Mouse (Mus musculus) gastrocnemius, postnatal 25 days (tissue): Measurements from ENCODE around the gene Shank2. TPM values are rescaled to one million over a fixed set of nuclear protein-coding genes. Genes with fewer than 3 reads are reported as not detected.
A peak's percentile ranks its signal among the peaks of the same experiment; 100 is the strongest.

Source experiments
- DNase-seq: peaks from one replicate; pipeline ENCODE4 v3.0.0; 2022
- total RNA-seq, 2 experiments: library from RNA; stranded (reverse); gene quantifications; 1 replicate in 1 of 2; 2 replicates in 1 of 2; pipeline ENCODE4 v1.2.3; 2021

Gene Shank2
- total RNA-seq, 2 experiments from 2014 or later: 0.05 to 0.08 TPM

DNA sequence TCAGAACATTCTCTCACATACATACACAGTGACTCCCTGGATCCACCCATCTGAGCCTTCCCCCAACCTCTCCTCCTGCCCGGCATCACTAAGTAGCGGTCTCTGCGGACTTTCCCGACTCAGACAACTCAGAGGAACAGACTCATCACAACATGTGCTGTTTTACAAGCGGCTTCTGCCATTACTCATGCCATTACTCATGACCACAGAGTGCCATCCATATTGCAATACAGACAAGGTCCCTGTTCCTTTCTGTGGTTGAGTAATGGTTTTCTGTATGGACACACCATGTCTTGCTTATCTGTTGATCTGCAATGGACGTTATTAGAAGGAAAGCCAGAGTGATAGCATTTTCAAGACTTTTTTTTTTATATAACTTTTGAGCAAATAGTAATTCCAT, 338.6 kb downstream of the Shank2 start:
- DNase-seq: no peak

GRCm38 (mm10) chr7:144366133-144366532, 364.4 kb downstream of the Shank2 start:
- DNase-seq: no peak

GRCm38 (mm10) chr7:144373059-144373458, 371.3 kb downstream of the Shank2 start:
- no peak for DNase-seq

DNA sequence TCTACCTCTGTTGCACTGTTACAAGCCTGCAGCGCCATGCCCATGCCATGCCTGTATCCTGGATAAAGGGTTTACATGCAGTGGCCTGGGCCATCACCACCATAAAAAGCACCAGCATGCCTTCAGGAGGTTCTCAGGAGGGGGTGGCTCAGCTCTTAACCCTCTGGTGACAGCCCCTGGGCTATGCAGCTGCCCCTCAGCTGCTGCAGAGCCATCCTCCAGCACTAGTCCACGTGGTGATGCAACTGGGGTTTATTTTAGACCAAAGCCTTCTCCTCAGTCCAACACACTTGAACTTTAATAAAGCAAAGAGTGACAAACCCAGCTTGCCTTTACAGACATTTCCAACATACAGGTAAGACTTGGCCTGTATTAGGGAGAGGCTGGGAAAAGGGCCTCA, 373.8 kb downstream of the Shank2 start:
- DNase-seq: no peak

- no peak for DNase-seq
Observed at GRCm38 (mm10) chr7:144378254-144378653, 376.5 kb downstream of the Shank2 start.

- DNase-seq: no peak
Observed at GRCm38 (mm10) chr7:144379243-144379884, 377.6 kb downstream of the Shank2 start.

DNA sequence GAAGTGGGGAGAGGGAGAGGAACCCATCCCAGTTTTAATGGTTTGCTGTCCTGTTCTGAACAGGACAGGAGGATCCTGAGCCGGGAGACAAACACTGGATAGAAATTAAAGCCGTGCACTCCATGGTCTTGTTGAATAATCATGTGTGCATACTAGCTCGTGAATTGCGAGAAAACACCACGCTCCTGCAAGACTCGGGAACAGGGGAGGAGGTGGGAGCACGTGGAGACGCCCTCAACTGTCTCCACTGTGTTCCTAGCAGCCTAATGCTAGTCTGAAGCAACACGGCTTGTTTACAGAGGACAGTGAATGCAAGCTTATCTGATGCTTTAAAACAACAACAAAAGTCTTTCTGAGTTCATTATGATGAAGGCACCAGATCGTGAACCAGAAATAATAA, 379.9 kb downstream of the Shank2 start:
- no peak for DNase-seq

DNA sequence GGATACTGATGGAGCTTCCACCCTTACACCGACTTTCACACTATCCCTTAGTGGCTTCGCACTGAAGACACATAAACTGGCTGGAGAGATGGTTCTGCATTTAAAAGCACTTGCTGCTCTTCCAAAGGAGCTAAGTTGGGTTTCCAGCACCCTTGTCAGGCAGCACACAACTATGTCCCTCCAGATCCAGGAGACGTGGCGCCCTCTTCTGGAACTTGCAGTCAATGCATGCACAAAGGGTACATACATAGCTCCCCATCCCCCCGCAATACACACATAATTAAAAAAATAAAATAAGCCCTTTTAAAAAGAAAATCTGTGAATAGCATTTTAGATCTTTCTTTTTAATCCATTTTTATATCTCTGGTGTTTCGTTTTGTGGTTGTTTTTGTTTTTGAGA, 385.8 kb downstream of the Shank2 start:
- no peak for DNase-seq

GRCm38 (mm10) chr7:144389704-144390103, 388.0 kb downstream of the Shank2 start:
- DNase-seq: no peak

DNA sequence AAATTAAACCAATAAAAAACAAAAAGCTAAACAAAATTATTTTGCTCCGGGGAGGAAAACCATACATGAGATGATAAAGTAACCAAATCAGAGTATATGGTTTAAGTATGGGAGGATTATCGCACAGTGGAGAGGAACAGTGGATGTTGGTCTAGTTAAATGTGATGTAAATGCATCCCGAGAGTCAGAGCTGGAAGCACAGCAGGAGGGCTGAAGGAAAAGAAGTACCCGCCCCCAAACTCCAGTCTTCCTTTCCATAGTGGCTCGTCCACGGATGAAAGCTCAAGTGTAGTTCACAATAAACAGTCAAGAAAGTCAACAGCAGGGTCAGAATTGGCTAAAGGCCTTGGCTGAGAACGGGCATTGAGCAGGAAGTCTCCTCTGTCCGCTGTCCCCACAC, 388.9 kb downstream of the Shank2 start:
- no peak for DNase-seq

GRCm38 (mm10) chr7:144391727-144392126, 390.0 kb downstream of the Shank2 start:
- DNase-seq: no peak

- no peak for DNase-seq
Observed at GRCm38 (mm10) chr7:144402492-144402891, 400.8 kb downstream of the Shank2 start.

DNA sequence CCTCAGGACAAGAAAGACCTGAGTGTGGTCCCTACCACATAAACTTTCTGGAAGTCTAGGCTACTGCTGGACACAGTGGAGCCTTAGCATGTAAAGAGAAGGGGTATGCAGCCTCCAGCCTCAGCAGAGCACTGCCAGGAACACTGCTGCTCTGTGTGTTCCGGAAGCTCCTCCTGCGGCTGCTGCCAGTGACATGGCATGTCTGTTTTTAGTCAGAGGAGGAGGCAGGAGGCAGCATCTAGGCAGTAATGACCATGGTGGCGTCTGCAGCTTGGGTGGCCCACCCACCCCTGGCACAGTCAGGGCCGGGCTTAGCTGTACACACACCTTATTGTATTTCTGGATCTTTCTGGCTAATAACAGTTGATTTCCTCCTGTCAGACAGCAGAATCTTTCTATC, 405.9 kb downstream of the Shank2 start:
- no peak for DNase-seq

GRCm38 (mm10) chr7:144408464-144409000, 406.8 kb downstream of the Shank2 start:
- DNase-seq: no peak

DNA sequence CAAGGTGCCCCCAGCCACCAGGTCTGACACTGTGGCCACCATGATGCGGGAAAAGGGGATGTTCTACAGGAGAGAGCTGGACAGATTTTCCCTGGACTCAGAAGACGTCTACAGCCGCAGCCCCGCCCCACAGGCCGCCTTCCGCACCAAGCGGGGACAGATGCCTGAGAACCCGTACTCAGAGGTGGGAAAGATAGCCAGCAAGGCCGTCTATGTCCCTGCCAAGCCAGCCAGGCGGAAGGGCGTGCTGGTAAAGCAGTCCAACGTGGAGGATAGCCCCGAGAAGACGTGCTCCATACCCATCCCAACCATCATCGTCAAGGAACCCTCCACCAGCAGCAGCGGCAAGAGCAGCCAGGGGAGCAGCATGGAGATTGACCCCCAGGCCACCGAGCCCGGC, 408.0 kb downstream of the Shank2 start:
- DNase-seq: no peak

DNA sequence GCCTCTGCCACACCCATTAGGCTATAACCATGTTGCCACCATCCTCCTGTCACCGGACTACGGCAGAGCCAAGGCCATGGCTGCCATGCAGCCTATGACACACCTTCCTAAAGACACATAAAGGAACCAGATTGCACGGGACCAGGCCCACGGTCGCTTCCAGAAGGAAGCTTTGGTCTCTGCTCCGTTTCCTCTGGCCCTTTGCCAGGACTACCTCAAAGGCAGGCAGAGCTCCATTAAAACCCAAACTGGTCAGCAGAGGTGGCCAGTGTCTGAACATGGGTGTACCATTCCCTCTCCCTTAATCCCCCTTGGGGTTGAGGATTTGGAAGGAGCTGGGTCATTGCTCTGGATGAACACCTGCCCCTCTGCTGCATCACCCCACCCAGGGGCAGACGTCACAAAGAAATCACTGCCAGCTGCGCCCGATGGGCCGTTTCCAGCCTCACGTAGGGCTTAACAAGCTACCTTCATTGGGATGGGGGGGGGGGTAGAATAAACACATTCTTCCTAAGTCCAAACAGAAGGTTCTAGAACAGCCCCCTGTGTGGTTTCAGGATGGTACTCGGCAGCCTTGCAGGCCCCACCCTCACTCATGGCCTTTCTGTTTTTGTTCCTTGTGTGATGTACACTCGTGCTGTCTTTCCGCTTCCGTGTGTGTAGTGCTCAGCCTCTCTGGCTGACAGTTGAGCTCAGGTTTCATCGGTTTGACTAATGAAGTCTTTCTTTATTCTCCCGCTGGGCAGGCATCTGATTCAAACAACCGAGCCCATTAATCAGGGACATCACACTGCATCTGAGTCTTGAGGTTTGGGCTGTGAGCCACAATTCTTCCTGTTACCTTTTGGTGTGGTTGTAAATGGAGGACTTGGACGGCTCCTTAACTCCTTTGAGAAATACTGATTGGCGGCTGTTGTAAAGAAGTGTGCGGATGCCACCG, 410.5 kb downstream of the Shank2 start:
- DNase-seq: no peak

DNA sequence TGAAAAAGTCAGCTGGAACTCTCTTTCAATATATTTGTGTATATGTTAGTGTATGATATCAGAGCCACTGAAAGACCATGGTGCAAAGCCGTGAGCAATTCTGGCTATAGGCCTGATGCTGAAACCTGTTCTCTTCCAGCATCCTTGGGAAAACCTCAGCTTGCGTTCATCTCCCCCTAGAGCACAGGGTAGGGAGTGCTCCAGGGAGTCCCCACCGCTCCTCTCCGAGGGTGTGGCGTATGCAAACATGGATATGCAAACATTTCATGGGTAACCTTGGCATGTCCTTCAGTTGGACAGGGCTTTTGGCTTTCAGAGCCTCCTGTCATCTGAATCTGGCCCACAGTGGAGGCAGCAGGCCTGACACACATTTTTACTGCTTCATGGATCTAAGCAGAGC, 412.9 kb downstream of the Shank2 start:
- DNase-seq: no peak

DNA sequence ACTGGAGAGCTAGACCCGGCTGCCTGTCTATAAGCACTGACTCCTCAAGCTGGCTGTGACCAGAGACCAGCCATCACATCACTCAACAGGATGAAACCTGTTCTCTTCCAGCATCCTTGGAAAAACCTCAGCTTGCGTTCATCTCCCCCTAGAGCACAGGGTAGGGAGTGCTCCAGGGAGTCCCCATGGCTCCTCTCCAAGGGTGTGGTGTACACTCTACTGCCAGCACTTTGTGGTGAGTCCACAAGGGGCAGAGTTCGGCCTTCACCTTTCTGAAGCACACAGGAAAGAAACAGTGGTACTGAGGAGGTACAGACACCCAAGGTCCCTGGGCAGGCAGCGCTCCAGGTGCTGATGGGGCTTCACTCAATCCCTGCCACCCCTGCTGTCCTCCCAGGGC, 414.1 kb downstream of the Shank2 start:
- no peak for DNase-seq

DNA sequence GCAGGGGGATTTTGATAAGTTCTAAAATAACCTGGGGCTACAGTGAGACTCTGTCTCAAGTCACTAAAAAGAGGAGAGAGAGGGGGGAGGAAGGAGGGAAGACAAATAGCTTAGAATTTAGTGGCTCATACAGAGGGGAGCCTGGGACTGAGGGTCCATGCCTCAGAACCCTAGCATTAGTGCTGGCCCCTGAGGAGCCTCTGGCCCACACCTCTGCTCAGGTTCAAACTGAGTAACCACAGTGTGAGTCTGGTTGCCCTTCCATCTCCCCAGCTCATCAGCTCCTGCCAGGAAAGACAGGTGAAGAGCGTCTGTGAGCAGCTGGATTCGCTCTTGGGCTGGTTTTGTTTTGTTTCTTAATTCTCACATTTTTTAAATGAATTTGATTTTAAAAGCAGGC, 415.5 kb downstream of the Shank2 start:
- no peak for DNase-seq

GRCm38 (mm10) chr7:144417644-144418343, 416.1 kb downstream of the Shank2 start:
- DNase-seq: peak; percentile 16

DNA sequence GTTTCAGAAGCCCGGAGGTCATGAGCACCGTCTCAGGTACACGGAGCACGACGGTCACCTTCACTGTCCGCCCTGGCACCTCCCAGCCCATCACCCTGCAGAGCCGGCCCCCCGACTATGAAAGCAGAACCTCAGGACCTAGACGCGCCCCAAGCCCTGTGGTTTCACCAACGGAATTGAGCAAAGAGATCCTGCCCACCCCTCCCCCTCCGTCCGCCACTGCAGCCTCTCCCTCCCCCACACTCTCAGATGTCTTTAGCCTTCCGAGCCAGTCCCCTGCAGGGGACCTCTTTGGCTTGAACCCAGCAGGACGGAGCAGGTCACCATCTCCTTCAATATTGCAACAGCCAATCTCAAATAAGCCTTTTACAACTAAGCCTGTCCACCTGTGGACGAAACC, 418.8 kb downstream of the Shank2 start:
- no peak for DNase-seq

- no peak for DNase-seq
Observed at GRCm38 (mm10) chr7:144421478-144421877, 419.8 kb downstream of the Shank2 start.

DNA sequence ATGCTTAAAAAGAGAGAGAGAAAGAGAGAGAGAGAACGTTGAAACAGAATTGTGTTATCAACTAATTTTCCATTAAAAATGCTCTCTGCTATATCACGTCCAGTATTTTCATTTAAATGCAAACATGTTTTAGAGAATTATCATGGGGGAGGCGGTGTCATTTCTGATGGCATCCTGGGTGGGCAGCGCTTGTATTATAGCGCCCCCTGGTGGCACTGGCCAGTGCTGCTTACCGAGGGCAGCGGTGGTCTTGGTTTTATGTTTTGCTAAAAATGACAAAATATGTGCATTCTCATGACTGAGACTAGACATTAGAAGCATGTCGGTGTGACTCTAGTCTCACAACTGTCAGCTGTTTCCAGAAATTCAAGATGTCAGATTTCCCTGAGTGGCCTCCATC, 424.2 kb downstream of the Shank2 start:
- DNase-seq: no peak
